Comparison of ENCODE assay signal across 27 mouse cellular contexts in the genomic region with DNA sequence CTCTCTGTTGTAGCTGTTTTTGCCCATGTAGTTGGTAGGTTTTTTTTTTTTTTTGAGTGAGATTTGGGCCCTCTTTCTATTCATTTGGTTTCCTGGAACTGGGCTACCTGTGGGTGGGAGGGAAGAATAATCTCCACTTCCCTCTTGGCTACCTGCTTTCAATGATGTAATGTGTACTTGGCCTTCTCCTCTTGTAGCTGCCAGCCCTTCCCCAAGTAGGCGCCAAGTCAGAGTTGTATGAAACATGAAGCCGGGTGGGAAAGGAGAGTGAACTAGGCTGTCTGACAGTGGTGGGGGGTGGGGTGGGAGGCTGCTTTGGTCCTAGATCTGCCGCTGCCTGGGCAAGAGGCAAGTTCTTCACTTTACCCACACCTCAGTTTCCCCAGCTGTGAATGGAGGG. TPM values are rescaled to one million over a fixed set of nuclear protein-coding genes. Genes with fewer than 3 reads are reported as not detected.
DNase-seq lines count a peak whose midpoint lies in the region; ATAC-seq and TF ChIP-seq lines count a peak whose summit lies in the region.
"Had no signal": no experiment of that assay in that cellular context is flagged by ENCODE, and none has a peak within 500 bp of the region (broad histone marks: within the 10 kb centered on the region; RNA-seq: fewer than 3 reads in every experiment).

No protein-coding gene starts in this region.

- no peaks in the 10 kb centered on the region for H3K36me3 ChIP-seq in embryonic facial prominence, embryonic 14.5 days (ENCODE audit: control insufficient read depth, insufficient read depth, low read length)
- H3K36me3 ChIP-seq in embryonic facial prominence, embryonic 10.5 days (replicated peaks), result no peaks in the 10 kb centered on the region
- H3K36me3 ChIP-seq in liver, embryonic 12.5 days, result no peaks in the 10 kb centered on the region
- no peaks in the 10 kb centered on the region for H3K36me3 ChIP-seq in liver, postnatal 0 days (replicated peaks; ENCODE audit: insufficient read depth, low read length)
- H3K36me3 ChIP-seq in kidney, embryonic 15.5 days, result no peaks in the 10 kb centered on the region
- H3K36me3 ChIP-seq: heart, embryonic 12.5 days; hindbrain, embryonic 15.5 days; limb, embryonic 13.5 days had no signal

- TF ChIP-seq EP300 in liver, postnatal 0 days (IDR thresholded peaks at IDR 0.05; ENCODE audit: low read depth), result no peak

- H3K27ac ChIP-seq in embryonic facial prominence, embryonic 14.5 days (replicated peaks; ENCODE audit: low read depth, low read length), result no peak overlapping the region
- H3K27ac ChIP-seq in embryonic facial prominence, embryonic 10.5 days (replicated peaks), result no peak overlapping the region
- H3K27ac ChIP-seq in liver, embryonic 12.5 days, result 0 out of 2 replicates have a peak overlapping the region, but pooled peaks have one; percentile 29
- H3K27ac ChIP-seq in liver, postnatal 0 days (ENCODE audit: low read depth), result no peak overlapping the region
- H3K27ac ChIP-seq in kidney, embryonic 15.5 days, result no peak overlapping the region
- H3K27ac ChIP-seq: heart, adult 2 months; hindbrain, embryonic 15.5 days; limb, embryonic 13.5 days; liver, embryonic 14.5 days had no signal

- no peak overlapping the region for H3K4me2 ChIP-seq in embryonic facial prominence, embryonic 14.5 days (ENCODE audit: low read depth, low read length)
- H3K4me2 ChIP-seq in liver, embryonic 12.5 days, result no peak overlapping the region
- no peak overlapping the region for H3K4me2 ChIP-seq in liver, postnatal 0 days (ENCODE audit: low read depth, low read length)
- H3K4me2 ChIP-seq in kidney, embryonic 15.5 days, result no peak overlapping the region
- H3K4me2 ChIP-seq: heart, embryonic 12.5 days; hindbrain, embryonic 15.5 days; limb, embryonic 13.5 days had no signal

- no peaks in the 10 kb centered on the region for H3K9me3 ChIP-seq in embryonic facial prominence, embryonic 14.5 days (ENCODE audit: control insufficient read depth, low read length)
- H3K9me3 ChIP-seq in embryonic facial prominence, embryonic 10.5 days, result no peaks in the 10 kb centered on the region
- no peaks in the 10 kb centered on the region for H3K9me3 ChIP-seq in liver, embryonic 12.5 days (replicated peaks)
- no peaks in the 10 kb centered on the region for H3K9me3 ChIP-seq in liver, postnatal 0 days (ENCODE audit: low read length)
- no peaks in the 10 kb centered on the region for H3K9me3 ChIP-seq in kidney, embryonic 15.5 days (replicated peaks)
- H3K9me3 ChIP-seq: heart, embryonic 12.5 days; hindbrain, embryonic 15.5 days; limb, embryonic 13.5 days had no signal

- H3K4me1 ChIP-seq in embryonic facial prominence, embryonic 14.5 days (ENCODE audit: control insufficient read depth, insufficient read depth, low read length), result no peaks in the 10 kb centered on the region
- H3K4me1 ChIP-seq in embryonic facial prominence, embryonic 10.5 days, result peaks cover 18% of the 10 kb centered on the region
- H3K4me1 ChIP-seq in liver, embryonic 12.5 days, result peaks cover 75% of the 10 kb centered on the region
- H3K4me1 ChIP-seq in liver, postnatal 0 days (ENCODE audit: insufficient read depth), result peaks cover 59% of the 10 kb centered on the region
- peaks cover 5% of the 10 kb centered on the region; the same call in 1 of the 2 replicates for H3K4me1 ChIP-seq in kidney, embryonic 15.5 days
- H3K4me1 ChIP-seq: hindbrain, embryonic 15.5 days had no signal

- ATAC-seq in embryonic facial prominence, embryonic 14.5 days (ENCODE audit: low read depth), result no peak; the same call in 1 of the 2 replicates
- no peak for ATAC-seq in liver, embryonic 12.5 days
- ATAC-seq in liver, postnatal 0 days, result no peak
- ATAC-seq in kidney, embryonic 15.5 days (replicated peaks; ENCODE audit: low FRiP score), result no peak
- ATAC-seq: activated CD4-positive, CD25-positive, alpha-beta regulatory T cell, adult 4 months; forebrain, embryonic 14.5 days; inflammation-experienced regulatory T-cells, adult 6 months; midbrain, embryonic 16.5 days had no signal

- no peaks in the 10 kb centered on the region for H3K27me3 ChIP-seq in embryonic facial prominence, embryonic 14.5 days (replicated peaks; ENCODE audit: control insufficient read depth, insufficient read depth, low read length)
- H3K27me3 ChIP-seq in embryonic facial prominence, embryonic 10.5 days (replicated peaks; ENCODE audit: low read depth, poor library complexity, severe bottlenecking), result no peaks in the 10 kb centered on the region
- no peaks in the 10 kb centered on the region for H3K27me3 ChIP-seq in liver, embryonic 12.5 days (replicated peaks)
- H3K27me3 ChIP-seq in liver, postnatal 0 days (ENCODE audit: insufficient read depth, low read length), result no peaks in the 10 kb centered on the region
- no peaks in the 10 kb centered on the region for H3K27me3 ChIP-seq in kidney, embryonic 15.5 days
- H3K27me3 ChIP-seq: CH12.LX; hindbrain, embryonic 15.5 days; limb, embryonic 13.5 days had no signal

- H3K4me3 ChIP-seq in embryonic facial prominence, embryonic 14.5 days (ENCODE audit: low read depth, low read length), result no peak overlapping the region
- H3K4me3 ChIP-seq in embryonic facial prominence, embryonic 10.5 days, result no peak overlapping the region
- no peak overlapping the region for H3K4me3 ChIP-seq in liver, embryonic 12.5 days
- H3K4me3 ChIP-seq in liver, postnatal 0 days (ENCODE audit: low read depth, low read length), result no peak overlapping the region
- H3K4me3 ChIP-seq in kidney, embryonic 15.5 days (replicated peaks), result no peak overlapping the region
- H3K4me3 ChIP-seq: heart, adult 2 months; heart, embryonic 12.5 days; hindbrain, embryonic 15.5 days; limb, embryonic 13.5 days had no signal

- no peak for TF ChIP-seq CTCF in liver, postnatal 0 days (IDR thresholded peaks at IDR 0.05; ENCODE audit: low read depth)

- peak; percentile 59 for DNase-seq in embryonic facial prominence, embryonic 14.5 days (ENCODE audit: low spot score)
- DNase-seq in embryonic facial prominence, embryonic 10.5 days (ENCODE audit: low spot score), result no peak
- DNase-seq in liver, postnatal 0 days, result no peak
- DNase-seq in fibroblast of lung, adult 2 months (ENCODE audit: low read depth), result peak; percentile 12
- peak; percentile 71 for DNase-seq in lung, postnatal 36 days
- DNase-seq in heart, postnatal 4 days, result no peak
- DNase-seq: adrenal gland, adult 2 months; cerebellum, adult 2 months; cerebellum, postnatal 14 days; heart, adult 2 months; kidney, adult 11 months; kidney, postnatal 36 days; right cerebral cortex, postnatal 25 days; spleen, adult 18-20 months; thymus, adult 18-20 months; thymus, postnatal 25 days had no signal

- WGBS in embryonic facial prominence, embryonic 14.5 days, result 42% methylated on average over 3 of the region's 3 CpGs
- WGBS in embryonic facial prominence, embryonic 10.5 days, result 63% methylated on average over 3 of the region's 3 CpGs
- WGBS in liver, embryonic 12.5 days (ENCODE audit: insufficient replicate concordance), result 58% methylated on average over 3 of the region's 3 CpGs
- 77% methylated on average over 3 of the region's 3 CpGs for WGBS in liver, postnatal 0 days (ENCODE audit: insufficient replicate concordance)
- 47% methylated on average over 3 of the region's 3 CpGs for WGBS in kidney, embryonic 15.5 days

- no peak overlapping the region for H3K9ac ChIP-seq in embryonic facial prominence, embryonic 14.5 days (ENCODE audit: low read depth, low read length)
- H3K9ac ChIP-seq in liver, embryonic 12.5 days, result no peak overlapping the region
- H3K9ac ChIP-seq in liver, postnatal 0 days (replicated peaks), result no peak overlapping the region; the same call in 1 of the 2 replicates
- H3K9ac ChIP-seq in kidney, embryonic 15.5 days, result no peak overlapping the region
- H3K9ac ChIP-seq: heart, embryonic 12.5 days; hindbrain, embryonic 15.5 days; limb, embryonic 13.5 days; liver, embryonic 14.5 days had no signal

RNA-seq across cellular contexts. Expression of gene Dapk2, which starts 38.5 kb away (rescaled TPM):
- 10.6 and 14.3 TPM in 2 replicates for polyA plus RNA-seq in embryonic facial prominence, embryonic 14.5 days (2014; fragmentation: Nextera tagmentation; extraction: Ambion mirVana)
- 5.3 and 5.8 TPM in 2 replicates for polyA plus RNA-seq in embryonic facial prominence, embryonic 10.5 days (2016; fragmentation: Nextera tagmentation; extraction: Ambion mirVana)
- polyA plus RNA-seq in liver, embryonic 12.5 days (2016; fragmentation: Nextera tagmentation; extraction: Ambion mirVana), result 12.3 and 16.4 TPM in 2 replicates
- polyA plus RNA-seq in liver, postnatal 0 days (2015; fragmentation: Nextera tagmentation; extraction: Ambion mirVana), result 21.6 and 23.4 TPM in 2 replicates
- 4.8 and 6.5 TPM in 2 replicates for polyA plus RNA-seq in kidney, embryonic 15.5 days (2015; fragmentation: Nextera tagmentation; extraction: Ambion mirVana)
- total RNA-seq in heart, postnatal 4 days (2021), result 1 to 10 TPM; 3.1 to 3.8 TPM

Comparison
In these comparisons a context has a peak if more than half of its experiments do, and no peak if none do; other contexts are left out.
1. DNase-seq: peak in embryonic facial prominence, embryonic 14.5 days (single experiment), fibroblast of lung, adult 2 months (single experiment) and lung, postnatal 36 days (single experiment); none in embryonic facial prominence, embryonic 10.5 days (single experiment), liver, postnatal 0 days (single experiment) and heart, postnatal 4 days (single experiment).